Mouse (Mus musculus) adrenal gland, postnatal 0 days (tissue): ENCODE results near the gene Hipk3. TPM values are rescaled to one million over a fixed set of nuclear protein-coding genes. Genes with fewer than 3 reads are reported as not detected.

Experiments used
- microRNA-seq: library from miRNA; unstranded; fragments of <30 nt; microRNA quantifications from one replicate; pipeline ENCODE4, GENCODE M21; 2016; ENCODE audit warnings: borderline replicate concordance; ENCODE audit not compliant: insufficient number of aligned reads
- polyA plus RNA-seq: library from polyadenylated mRNA; unstranded; fragments of >200 nt; fragmentation: Nextera tagmentation; extraction: Ambion mirVana; gene quantifications from 2 replicates; pipeline ENCODE4 v1.2.1, GENCODE M21; 2015

Gene Hipk3
- polyA plus RNA-seq, result 10.7 and 14.8 TPM in 2 replicates

DNA sequence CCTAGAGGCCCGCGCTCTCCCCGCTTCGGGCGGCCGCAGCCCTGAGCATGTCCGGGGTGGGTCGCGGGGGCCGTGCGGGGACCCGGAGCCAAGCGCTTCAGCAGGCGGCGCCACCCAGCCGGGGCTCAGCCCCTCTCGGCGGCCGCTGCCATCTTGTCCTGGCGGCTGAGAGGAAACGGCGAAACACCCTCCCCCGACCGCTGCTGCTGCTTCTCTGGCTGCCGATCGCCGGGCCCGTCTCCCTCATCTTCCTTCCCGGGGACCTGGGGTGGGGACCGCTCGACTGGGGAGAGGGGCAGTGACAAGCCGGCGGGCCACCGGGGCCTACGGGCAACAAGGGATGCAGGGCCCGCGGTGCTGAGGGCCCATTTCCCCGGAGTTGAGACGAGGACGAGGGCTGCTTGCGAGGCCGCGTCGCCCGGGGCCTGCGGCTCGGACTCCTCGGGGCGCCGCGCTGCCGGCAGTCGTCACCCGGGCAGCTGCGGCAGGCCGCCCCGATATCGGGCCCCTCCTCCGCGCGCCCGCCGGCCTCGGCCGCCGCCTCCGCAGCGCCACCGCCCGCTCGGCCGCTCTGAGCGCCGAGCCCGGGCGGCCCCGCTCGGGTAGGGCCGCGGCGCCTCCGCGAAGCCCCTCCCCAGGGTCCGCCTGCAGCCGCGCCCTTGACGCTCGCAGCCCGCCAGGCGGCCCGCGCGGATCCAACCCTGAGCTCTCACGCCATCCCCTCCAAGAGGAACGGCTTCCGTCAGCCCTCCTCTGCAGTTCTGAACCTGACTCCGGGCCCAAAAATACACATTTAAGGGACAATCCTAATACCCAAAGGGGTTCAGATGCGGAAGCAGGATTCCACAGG is at the start of gene Hipk3:
Hipk3 (minus strand) TSS at position 496 of the 850 bp plus-strand sequence.

DNA sequence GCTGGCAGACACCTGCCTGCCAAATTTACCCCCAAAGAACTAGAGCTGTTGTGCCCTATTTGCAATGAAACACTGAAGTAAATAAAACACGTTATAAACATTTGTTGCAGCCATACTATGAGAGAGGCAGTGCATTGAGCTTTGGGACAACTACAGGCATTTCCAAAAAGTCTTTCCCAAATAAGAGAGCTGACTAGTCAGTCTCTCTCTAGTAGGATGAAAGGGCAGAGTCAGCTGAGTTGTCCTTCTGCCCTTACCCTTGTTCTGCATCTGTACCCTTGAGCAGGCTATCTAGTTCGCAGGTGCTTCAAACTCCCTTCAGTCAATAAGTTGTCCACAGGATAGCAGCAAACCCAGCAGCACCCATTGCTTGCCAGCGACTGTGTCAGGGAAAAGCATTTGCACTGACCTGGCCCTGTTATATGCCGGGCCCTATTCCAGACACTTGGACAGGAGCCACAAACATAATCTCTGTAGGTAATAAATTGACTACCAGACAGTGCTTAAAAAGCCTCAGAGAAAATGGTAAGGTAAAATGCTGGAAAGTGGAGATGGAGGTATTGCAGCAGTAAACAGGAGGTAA is 83.2 kb downstream of the Hipk3 start, which contains the start of gene D430041D05Rik:
D430041D05Rik (minus strand) TSS at position 51 of the 583 bp plus-strand sequence.

Small RNAs within 50 kb of the gene (microRNA-seq; reads per million reads assigned to microRNA genes)
- not detected for gene Mir1902

Other genes starting within 250 kb of the Hipk3 start
- gene D430041D05Rik, start 83.4 kb downstream of the Hipk3 start, polyA plus RNA-seq, result 0.57 and 1.2 TPM in 2 replicates
- 31.3 and 56.3 TPM in 2 replicates for gene Cstf3, start 96.1 kb upstream of the Hipk3 start, polyA plus RNA-seq
- 32.2 and 42.1 TPM in 2 replicates for gene Tcp11l1, start 217.7 kb upstream of the Hipk3 start, polyA plus RNA-seq
- not detected in 2 replicates for gene Pin1rt1, start 221.9 kb upstream of the Hipk3 start, polyA plus RNA-seq
- 4.9 and 5.3 TPM in 2 replicates for gene Depdc7, start 248.4 kb upstream of the Hipk3 start, polyA plus RNA-seq